Mouse (Mus musculus): ENCODE measurements at regions not wholly inside any gene's neighbourhood (a gene's known extent, or its start where the extent isn't known, plus 50 kb on each side); places are given as distances from the start of the nearest gene placed in this dataset.
"Not testable (repeated sequence)": the region's sequence is repeated elsewhere in the genome, so short reads cannot be mapped to it uniquely, and the experiment has no call there.

DNA sequence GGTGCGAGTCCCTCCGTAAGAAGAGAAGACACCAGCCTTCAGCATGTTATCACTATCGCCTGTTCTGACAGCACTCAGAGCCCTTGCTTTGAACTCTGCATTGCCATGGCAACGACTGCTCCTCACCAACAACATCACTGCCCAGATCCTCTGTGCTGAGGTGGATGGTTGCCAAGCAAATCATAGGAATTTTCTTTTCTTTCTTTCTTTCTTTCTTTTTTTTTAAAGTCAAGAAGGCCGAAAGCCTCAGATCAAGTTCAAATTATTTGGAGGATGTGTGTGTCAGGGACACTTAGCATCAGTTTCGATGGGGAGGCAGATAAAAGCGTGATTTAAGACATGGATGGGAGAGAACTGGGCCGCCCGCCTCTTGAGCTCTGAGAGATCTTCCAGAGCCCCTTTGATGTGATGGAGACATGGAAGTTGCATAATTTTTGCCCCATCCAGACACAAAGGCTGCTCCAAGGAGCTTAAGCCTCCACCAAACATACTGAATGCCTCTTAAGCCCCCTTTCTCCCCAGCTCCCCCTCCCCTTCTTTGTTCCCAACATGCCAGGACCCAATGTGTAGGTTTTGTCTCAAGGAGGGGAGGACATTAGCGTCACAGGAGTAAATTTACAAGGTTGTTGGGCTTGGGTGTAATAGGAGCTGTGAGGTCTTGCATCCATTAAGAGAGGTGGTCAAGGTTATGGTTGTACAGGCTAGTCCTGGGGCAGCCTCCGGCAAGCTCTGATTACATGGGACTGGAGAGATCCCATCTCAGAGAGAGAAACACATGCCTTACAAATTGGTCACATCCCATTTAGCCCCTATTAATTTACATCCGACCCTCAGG is 167.4 kb upstream of the Npvf start:
- no peak for DNase-seq (ENCODE audit: low spot score in 2 of 2)

DNA sequence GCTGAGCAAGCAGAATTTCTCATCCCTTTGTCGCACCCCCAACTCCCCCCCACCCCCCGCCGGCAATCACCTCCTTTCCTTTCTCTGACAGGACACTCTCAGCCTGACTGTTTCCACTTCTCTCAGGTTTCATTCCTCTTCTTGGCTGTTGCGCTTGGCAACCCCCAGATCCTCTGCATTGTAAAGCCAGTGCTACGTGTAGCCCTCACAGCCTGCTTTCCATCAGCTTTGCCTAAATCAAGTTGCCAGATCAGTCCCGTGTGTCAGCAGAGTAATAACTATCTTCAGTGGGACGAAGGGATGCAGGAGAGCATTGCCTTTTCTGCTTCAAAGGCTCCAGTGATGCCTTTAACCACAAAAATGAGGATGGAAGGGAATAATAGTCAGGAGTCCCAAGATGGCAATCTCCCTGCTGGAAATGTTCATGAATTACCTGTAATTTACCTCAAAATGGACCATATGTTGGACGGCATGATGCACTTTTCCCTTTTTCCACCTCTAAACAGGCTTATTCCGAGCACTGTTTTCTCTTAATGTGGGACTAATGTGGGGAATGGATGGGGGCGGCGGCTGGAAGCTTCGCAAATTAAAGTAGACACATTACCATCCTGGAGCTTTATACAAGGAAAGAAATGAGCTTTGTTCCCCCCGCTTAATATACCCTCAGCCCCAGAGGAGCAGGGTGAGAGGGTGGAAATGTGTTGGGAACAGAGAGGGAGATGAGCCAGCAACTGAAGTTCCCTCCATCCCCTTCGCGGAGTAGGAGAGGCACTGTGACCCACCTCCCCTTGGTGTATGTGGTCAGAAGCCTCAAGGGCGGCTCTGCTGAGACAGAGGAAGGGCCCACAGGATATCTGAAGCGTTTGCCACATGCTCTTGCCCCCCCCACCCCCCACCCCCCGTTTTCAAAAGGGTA is 168.3 kb upstream of the Npvf start:
- no peak for DNase-seq (ENCODE audit: low spot score in 2 of 2)

DNA sequence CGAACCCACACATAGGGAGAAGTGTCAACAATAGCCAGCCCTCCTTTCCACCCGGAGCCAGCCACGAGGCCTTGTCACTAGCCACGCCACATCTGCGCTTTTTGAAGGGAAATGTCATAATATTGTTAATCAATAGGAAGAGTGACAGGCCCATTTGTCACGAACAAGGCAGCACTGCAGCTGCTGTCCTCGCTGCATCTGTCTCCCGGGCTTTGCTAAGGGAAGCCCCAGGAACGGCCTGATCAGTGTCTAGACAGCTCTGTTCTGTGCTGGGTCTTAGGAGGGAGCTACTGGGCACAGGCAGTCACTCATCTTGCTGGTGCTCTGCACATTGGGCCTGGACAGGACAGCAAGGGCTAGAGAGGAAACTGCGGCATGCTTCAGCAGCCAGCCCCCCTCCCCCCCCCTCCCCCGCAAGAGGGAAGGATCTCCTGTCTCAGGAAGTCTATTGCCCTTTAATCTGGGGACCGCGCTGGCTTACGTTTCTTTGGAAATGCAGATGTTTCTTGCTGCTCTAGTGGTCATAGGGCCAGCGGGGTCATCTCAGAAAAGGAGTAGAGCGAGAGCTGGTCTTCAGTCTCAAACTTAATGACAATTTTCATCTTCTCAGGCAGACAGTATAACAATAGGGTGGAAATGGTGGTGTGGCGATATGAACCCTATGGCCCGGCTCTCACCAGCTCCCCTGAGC is 169.1 kb upstream of the Npvf start:
- DNase-seq (ENCODE audit: low spot score in 2 of 2) = no peak

DNA sequence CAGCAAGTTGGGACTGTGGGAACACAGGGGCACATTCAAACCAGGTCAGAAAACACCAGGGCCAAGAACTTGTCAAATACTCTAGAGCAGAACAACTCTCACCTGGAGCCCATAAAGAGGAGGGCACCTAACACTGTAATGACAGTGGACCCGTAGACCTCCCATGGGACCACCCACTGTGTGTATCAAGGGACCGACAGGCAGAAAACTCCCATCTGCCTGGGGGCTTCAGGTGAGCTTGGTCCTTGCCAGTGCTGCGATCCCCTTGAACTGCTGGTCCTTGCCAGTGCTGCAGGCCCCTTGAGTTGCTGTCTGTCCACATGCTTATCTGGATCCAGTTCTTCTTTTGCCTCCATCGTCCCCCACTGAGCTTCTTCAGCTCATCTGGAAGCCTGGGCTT is 170.2 kb upstream of the Npvf start:
- DNase-seq (ENCODE audit: low spot score in 2 of 2) = no peak

DNA sequence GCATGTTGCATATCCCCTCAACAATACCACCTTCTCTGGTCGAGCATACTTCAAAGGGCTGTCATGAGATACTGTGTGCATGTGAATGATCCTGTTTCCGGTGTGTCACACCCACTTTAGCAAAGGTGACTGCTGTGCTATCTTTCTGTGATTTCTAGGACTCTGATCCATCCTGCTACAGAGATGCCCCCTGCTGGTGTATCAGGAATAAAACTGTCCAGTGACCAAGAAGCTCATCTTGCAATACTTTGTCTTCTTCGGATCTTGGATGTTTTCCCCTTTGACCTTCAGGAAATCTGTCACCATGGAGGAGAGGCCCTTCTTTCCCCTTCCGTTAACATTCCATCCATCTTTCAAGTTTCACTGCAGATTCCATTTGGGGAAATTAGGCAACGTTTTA is 177.5 kb upstream of the Npvf start:
- no peak for DNase-seq (ENCODE audit: low spot score in 2 of 2)

DNA sequence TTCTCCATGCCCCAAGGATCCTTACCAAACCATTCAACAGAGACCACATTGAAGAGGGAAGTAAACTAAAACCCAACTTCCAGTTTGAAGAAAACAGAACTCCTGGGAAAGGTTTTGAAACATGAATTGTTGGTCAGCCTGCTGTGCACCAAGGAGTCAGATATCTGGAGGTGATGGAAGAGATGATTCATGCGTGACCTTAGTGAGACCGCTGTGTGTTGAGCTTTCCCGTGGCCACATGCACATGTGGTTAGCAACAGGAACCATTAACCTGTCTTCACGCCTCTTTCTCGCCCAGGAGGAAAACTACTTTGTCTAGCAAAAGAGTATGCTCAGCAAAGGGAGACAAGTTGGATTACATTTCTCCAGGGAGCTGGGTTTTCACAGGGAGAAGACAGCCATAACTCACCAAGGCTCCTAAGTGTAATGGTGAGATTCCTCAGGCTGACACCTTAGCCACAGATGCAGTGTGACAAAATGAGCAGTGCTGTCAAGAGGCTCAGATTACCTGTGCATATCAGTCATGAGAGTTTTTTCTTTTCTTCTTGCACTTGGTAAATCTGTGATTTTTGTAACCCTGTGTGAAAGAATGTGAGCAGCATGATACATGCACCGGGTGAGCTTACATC is 181.9 kb upstream of the Npvf start:
- no peak for DNase-seq (ENCODE audit: low spot score in 2 of 2)

DNA sequence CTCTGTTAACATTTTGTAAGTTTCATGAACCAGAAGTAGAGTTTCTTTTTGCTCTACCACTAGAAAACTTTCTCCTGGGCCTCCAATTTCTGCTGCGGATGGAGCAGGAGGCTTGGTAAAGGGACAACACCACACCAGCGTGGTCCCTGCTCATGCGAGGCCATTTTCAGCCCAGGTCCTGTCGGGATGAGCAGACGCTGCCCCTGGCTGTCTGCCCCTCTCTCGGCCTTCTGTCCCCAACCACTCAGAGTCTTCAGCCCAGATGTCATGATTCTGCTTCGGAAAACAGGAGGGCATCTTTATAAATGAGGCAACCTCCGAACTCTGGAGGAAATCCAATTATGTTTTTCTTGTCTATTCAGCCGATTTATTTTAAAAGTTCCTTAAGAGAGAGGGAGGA is 186.6 kb upstream of the Npvf start:
- no peak for DNase-seq (ENCODE audit: low spot score in 2 of 2)

DNA sequence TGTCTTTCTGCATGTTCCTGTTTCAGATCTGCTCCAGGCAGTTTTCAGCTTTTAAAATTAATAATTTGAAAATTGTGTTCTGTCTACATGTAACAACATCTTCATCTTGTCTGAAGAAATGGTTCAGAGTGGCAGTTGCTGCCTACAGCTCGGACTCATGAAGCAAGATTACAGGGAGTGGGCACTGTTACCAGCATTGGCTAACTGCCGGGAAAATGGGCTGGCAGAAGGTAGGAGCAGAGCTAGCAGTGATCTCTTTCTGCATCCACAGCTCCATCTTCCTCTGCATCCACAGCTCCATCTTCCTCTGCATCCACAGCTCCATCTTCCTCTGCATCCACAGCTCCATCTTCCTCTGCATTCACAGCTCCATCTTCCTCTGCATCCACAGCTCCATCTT is 191.0 kb upstream of the Npvf start:
- not testable (repeated sequence) for DNase-seq (ENCODE audit: low spot score in 2 of 2)

DNA sequence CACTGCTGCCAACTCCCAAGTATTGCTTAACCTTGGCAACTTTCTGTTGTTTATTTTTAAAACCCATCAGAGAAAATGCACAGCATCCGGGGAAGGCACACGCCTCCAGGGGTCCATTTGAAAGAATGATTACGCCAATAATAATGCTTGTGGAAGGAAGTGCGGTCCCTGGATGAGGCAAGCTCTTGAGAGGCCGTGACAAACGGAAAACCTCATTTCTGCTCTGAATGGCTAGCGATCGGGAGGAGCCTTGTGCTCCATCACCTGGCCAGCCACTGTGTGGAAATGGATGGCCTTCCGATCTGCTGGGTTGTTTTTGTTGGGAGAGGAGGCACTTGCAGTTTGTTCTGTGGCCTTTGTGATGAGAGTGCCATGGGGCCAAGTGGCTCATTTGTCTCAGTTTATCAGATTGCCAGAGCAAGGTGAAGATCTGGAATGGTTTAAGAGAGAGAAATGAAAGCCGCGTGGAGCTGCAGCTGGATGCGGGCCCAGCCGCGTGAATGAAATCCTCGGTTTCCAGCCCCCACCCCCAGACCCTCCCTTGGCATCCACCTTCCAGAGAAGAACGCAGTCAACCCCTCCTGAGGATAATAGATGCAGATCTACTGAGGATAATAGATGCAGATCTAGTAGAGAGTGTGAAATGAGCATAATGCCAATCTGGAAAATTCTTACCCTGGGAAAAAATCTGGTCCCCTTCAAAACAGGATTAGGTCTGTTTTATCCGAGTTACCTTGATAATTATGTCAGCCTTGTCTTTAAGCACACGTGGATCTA is 192.7 kb upstream of the Npvf start:
- DNase-seq (ENCODE audit: low spot score in 2 of 2) = no peak

DNA sequence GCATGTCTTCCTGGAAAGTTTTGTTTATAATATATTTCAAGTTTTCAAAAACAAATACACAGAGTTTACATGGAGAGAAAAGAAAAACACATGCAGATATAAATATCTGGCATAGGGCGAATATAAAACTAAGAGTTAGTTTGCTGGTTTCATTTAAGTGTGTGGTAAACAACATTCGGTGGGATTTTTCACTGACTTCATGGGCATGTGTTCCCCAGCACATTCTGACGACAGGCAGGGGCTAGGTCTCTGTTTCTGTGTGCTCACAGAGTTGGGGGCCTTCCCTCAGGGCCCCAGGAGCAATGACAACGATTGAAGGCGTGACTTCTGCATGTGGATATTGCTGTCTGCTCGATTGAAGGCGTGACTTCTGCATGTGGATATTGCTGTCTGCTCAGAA is 193.3 kb upstream of the Npvf start:
- no peak for DNase-seq (ENCODE audit: low spot score in 2 of 2)

DNA sequence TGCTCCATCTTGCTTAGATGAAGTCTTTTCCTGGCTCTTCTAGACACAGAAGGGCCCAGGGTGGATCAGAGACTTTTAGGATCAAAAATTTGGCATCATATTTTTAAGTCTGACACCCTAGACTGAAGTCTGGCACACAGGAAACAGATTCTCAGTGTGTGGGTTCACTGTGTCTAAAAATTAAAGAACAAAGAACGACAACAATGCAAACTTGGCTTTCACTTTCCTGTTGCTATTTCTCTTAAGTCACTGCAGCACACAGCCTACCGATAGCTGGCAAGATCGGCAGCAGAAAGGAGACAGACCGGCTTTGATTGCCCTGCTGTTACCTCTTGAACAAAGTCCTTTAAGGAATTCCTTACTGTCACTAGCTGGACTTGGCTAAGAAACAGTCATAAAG is 204.9 kb upstream of the Npvf start:
- DNase-seq (ENCODE audit: low spot score in 2 of 2) = no peak

DNA sequence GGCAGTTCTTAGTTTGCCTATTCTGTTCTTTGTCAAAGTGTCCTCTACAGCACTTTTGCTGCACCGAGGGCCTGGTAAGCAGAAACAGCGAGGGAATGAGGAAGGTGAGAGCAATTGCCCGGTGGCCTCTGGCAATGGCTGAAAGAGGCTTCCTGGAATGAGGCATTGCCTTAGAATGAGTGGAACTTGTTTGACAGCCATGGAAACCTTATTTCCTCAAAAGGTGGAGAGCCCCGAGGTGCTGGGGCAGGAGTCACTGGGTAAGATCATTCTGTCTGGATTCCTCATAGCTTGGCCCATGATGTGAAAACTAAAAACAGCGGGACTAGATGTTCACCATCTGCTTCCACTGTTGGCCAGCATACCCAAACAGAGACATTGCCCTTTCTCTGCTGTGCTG is 223.8 kb upstream of the Npvf start:
- no peak for DNase-seq (ENCODE audit: low spot score in 2 of 2)

DNA sequence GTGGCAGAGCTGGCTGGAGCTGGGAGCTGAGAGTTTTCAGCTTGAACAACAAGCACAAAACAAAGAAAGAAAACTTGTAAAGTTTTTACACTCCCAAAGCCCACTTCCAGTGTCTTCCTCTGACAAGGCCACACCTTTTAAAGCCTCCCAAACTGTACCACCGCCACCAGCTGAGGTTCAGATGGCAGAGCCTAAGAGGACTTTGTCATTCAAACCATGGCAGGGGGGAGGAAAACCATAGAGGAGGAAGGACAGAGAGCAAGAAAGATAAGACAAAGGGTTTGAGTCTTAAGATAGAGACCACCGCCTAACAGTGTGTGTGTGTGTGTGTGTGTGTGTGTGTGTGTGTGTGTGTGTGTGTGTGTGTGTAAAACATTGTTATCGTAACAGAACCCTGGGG is 228.1 kb upstream of the Npvf start:
- DNase-seq (ENCODE audit: low spot score in 2 of 2) = no peak

DNA sequence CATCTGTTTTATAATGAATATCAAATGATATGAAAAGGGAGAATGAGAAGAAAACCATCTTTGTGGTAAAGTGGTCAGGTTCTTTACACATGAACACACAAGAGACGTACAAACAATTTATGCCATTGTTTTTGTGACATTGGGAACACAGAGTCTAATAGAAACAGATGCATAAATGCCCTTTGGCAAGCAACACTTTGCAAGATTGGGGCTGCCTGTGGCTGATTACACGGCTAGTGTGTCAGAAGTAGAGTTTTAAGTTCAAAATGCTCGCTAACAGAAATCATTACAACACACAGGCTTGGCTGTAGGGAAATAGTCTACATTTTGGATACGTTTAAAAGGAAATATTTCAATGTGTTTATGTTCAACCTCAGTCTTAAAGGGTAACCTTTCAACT is 228.5 kb upstream of the Npvf start:
- no peak for DNase-seq (ENCODE audit: low spot score in 2 of 2)

DNA sequence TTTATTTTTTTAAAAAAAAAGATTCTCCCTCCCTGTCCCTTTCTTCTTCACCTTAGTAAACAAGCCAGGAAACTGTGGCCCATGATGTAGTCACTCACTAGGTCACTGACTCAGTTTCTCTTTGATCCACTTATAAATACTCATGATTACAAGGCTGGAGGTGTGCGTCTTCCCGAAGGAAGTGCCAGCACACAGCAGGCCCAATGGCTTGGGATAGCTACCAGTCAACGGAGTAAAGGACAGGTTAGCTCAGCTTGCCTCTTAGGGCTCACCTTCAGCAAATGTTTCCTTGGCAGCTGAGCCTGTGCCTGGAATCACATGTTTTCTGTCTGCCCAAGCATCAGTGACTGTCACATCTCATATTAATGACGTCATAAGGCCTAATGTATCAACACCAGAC is 230.8 kb upstream of the Npvf start:
- DNase-seq (ENCODE audit: low spot score in 2 of 2) = no peak

DNA sequence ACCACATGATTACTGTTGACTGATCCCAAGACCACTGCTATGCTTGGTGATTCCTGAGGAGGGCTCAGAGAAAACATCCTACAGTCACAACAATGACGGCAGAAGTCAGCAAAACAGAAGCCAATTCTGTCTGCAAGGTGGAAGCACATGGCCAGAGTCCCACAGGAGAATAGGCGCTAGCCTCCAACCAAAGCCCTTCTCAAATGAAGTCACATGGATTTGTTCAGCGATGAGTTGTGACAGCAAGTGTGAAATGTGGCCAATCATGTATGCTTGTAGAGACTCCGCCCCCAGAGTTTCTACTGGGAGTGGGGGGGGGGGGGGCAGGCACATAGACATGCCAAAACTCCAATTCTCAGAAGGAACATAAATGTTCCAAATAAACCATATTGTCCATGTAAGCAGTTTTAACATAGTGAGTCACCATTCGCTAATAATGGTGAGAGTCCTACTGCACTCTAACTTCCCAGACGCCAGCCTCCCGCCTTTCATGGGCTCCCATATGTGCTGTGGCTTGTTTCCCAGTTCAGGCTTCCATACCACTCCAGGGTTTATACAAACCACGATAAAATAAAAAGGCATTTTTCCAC is 231.6 kb upstream of the Npvf start:
- DNase-seq (ENCODE audit: low spot score in 2 of 2) = no peak

DNA sequence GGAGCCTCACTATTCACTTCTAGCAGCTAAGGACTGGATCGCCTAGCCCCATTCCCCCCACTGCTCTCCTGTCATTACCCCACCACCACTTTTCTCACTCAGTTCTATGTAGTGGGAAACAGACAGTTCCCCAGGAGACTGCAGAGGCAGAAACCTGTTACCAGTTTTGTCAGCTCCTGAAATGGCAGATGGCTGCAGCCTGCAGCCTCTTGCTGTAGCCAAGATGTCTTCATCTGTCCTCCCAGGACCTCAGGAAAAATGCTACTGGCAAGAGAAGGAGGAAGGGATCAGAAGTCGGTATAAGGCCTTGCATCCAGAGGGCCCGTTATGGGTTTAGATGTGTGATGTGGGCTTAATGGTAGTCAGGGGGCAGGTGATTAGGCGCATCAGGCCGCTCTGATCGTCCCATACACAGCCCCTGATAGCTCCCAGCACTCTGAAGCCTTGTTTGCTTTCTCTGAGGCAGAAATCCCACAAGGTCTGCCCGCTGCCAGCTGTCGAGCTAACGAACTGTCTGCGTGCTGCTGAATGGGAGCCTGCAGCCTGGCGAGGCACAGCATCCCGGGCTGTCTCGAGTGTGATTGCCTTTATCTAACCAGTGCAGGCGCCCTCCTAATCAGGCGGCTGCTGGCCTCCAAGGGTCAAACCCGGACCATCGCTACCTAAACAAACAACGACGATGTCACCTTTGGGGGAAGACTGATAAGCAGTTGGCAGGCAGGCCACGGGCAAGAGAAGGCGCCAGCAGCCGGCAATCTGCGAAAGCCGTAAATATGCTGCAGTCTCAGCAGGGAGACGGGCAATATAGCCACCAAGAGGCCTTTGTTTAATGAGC is 236.3 kb upstream of the Npvf start:
- DNase-seq (ENCODE audit: low spot score in 2 of 2) = peak; percentile 82 to 86

DNA sequence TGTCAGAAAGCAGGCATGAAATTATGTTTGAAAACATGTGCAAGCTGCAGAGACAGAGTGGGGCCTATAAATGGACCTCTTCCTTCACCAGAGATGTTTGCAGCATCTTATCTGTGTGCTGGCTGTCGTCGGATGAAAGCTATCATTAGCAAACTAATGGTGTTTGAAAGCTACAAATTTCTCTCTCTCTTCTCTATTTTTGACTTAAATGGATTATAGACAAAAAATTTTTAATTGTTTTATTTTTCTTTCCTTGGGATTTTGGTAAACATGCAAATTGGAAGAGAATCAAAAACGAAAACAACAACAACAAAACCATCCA is 236.9 kb upstream of the Npvf start:
- DNase-seq (ENCODE audit: low spot score in 2 of 2) = no peak

DNA sequence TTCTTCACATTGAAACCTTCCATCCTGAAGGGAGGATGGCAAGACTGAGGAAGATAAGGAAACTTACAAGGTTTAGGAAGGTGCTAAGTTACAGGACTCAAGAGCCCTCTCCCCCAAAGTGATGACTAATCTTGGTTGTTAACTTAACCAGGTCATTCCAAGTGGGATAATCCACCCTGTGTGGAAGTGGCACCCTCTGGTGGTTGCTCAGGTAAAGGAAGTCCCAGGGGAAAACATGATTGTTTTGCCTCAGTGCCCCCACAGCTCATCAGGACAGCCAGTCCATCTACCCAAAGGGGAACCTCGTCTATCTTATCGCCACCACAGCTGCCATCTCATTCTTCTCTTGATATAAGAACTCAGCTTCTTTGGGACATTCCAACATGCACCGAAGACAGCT is 244.6 kb upstream of the Npvf start:
- no peak for DNase-seq (ENCODE audit: low spot score in 2 of 2)
